Mouse (Mus musculus) neural tube, embryonic 10.5 days (tissue): ENCODE measurements around the gene Rxra.

Source experiments
- DNase-seq: peaks from one replicate; pipeline ENCODE4 v3.0.0-alpha.2; 2017; ENCODE audit warnings: low spot score; ENCODE audit errors: extremely low spot score

Rxra gene

DNA sequence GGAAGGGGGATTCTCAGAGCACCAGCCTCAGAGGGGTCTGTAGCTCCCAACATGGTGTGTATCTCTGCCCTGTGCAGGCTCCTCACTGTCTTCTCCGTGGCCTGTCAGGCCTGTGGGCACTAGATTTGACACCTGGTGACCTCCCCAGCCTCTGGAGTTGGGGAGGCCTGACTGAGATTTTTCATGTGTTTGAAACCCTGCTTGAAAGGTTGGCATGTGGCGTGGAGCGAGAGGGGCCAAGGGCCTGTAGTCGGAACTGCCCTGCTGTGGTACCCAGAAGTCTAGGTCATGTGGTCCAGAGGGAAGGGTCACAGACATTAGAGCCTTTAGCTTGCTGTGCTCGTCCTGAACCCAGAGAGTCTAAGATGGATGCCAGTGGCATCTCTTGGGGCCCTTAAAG lies 60.6 kb downstream of the Rxra start:
- DNase-seq: no peak

GRCm38 (mm10) chr2:27738396-27738795 lies 62.2 kb downstream of the Rxra start:
- DNase-seq: no peak

GRCm38 (mm10) chr2:27740091-27740608 lies 63.9 kb downstream of the Rxra start:
- peak; percentile 86 for DNase-seq

DNA sequence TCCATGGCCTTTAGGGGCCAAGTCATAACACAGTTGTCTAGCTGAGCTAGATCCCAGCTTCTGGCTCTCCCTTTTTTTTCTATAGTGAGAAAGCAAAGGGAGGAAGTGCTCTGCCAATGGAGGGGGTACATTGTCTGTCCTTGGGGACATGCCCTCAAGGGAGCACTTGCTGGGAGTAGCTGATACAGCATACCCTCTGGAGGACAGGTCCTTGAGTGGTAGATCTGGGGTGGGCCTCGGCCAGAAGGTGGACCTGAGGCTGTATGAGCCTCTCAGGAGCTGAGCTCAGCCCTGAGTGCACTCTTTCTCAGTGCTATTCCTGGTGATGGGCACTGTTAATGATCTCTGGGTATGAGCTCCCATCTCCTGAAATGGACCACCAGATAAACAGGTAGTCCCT lies 66.9 kb downstream of the Rxra start:
- DNase-seq: no peak

- no peak for DNase-seq
These were observed 67.8 kb downstream of the Rxra start for GRCm38 (mm10) chr2:27743863-27744611.

DNA sequence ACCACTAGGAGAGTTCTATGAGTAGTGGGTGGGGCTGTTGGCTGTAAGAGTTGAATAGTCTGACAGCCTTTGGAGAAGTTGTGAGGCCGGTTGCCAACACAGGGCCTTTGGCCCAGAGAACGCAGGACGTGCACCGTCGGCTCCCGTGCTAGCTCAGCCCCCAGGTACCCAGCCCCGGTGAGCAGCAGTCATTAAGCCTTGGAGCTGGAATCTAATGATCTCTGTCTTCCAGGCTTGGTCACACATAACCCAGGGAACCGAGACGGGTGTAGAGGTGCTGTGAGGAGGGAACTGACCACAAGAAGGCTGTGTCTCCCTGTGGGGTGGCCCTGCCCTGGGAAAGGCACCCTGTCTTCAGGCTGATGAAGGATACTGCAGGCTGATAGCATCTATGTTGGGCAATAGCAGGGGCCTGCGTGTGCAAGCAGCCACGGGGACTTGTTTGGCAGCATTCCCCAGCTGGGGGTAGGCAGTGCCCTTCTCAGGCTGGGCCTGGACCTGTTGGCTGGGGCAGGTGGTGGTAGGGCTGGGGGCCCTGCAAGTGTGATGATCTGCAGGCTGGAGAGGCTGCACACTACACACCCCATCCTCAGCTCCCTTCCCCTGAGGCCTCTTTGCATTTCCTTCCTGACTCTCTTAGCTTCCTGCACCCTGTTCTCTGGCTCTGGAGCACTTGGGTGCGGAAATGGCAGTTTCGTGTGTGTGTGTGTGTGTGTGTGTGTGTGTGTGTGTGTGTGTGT lies 68.5 kb downstream of the Rxra start:
- DNase-seq: no peak

GRCm38 (mm10) chr2:27745673-27746620 lies 69.7 kb downstream of the Rxra start:
- DNase-seq: no peak

GRCm38 (mm10) chr2:27746854-27747253 lies 70.6 kb downstream of the Rxra start:
- DNase-seq: no peak

- no peak for DNase-seq
These were observed 72.7 kb downstream of the Rxra start for GRCm38 (mm10) chr2:27748984-27749383.

DNA sequence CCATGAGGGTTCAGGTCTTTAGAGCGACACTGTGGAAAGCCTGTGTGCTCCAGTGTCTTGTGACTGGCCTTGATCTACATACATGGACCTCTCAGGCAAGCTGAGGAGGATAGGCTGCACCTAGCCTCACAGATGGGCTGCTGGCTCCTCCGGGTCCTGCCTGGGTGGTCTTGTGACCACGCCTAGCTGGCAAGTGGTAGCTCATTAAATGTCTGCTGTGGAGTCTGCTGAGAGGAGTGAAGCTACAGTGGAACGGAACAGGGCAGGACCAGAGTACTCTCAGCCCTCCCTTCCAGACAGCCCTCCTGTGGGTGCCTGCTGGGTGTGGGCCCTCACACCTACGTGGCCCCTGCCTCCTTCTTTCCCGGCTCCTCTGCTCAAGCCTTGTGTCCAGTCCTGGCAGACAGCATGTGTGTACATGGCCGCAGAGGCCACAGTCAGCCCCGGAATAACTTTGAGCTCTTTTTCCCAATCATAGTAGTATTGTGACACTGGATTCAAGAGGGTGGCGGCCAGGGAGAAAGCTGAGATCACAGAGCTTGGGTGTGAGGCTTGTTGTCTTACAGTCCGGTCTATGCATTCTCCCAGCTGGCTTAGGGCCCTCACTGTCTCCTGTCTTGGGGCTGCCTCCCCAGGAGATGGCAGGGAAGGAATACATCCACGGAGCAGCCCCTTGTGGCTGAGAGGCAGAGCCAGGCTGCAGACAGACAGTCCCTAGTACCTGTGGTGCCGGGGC lies 74.3 kb downstream of the Rxra start:
- DNase-seq: no peak

- DNase-seq: no peak
These were observed 74.9 kb downstream of the Rxra start for GRCm38 (mm10) chr2:27751135-27751519.

DNA sequence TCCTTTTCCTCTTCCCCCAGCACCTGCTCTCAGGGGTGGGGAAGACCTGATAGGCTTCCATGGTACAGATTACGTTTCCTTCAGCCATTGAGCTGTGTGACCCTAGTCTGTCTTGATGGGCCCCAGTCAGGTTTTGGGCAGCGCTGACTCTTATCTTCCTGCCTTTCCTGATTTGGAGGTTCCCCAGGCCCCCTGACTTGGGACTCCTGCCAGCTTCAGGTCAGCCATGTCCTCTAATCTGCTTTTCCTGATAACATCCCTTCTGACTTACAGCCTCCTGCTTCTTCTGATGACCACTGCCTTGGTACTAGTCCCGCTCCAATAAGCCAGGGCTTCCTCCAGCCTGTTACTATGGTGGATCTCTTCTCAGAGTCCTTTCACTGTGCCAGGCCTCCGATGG lies 75.6 kb downstream of the Rxra start:
- DNase-seq: no peak

DNA sequence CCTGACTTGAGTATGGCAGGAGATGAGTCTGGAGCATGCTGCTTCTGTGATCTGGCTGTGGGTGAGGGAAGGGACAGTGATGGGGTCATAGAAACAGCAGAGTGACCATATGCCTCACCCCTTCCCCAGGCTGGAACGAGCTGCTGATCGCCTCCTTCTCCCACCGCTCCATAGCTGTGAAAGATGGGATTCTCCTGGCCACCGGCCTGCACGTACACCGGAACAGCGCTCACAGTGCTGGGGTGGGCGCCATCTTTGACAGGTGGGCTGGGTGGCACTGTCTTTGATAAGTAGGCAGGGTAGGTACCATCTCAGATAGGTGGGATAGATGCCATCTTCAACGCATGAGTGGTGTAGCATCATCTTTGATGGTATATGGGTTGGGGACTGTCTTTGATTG lies 77.9 kb downstream of the Rxra start:
- no peak for DNase-seq

- no peak for DNase-seq
These were observed 79.9 kb downstream of the Rxra start for GRCm38 (mm10) chr2:27755986-27756641.

- no peak for DNase-seq
These were observed 82.4 kb downstream of the Rxra start for GRCm38 (mm10) chr2:27758414-27759301.

GRCm38 (mm10) chr2:27759431-27759830 lies 83.2 kb downstream of the Rxra start:
- no peak for DNase-seq

DNA sequence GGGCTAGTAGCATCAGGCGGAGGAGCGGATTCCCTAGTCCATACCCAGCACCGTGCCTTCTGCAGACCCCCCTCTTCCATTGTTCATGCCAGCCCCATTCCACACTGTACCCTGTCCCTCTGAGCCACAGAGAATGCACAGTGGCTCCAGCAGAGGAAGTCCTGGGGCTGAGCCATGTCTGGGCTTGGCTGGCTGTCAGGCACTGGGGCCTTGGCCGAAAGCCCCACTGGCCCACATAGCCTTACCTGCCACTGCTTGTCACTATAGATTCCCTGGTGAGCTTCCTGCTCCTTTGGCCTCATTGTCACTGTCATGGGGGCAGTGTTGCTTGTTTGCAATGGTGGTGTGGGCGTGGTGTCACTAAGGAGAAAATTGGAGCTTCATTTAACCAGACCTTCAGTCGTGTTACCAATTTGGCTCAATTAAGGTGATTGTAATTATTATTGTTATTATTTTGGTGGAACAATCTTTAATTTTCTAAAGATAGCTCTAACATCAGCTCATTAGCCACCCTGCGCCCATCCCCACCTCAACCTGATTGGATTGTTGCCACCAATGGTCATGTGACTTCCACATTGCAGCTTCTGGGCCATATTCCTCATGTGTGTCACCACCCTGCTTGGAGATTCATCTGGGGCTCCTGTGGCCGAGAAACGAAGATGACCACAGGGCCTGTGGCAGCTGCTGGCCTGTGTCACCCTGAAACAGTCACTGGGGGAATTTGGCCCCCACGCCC lies 85.2 kb downstream of the Rxra start:
- DNase-seq: no peak

DNA sequence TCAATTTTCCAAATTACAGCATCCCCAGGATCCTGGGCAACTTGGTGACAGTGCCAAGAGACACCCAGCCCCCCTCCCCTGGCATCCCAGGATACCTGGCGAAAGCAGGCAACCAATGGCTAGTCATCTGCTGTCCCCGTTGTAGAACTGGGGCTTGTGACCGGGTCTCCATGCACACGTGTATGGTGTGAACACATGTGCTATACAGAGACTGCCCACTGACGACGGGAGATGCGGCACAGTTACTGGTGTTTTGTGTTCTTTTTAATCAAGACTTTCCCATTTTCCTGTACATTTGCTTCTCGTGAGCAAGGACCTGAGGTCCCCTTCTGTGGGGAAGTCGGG lies 85.7 kb downstream of the Rxra start:
- DNase-seq: no peak

DNA sequence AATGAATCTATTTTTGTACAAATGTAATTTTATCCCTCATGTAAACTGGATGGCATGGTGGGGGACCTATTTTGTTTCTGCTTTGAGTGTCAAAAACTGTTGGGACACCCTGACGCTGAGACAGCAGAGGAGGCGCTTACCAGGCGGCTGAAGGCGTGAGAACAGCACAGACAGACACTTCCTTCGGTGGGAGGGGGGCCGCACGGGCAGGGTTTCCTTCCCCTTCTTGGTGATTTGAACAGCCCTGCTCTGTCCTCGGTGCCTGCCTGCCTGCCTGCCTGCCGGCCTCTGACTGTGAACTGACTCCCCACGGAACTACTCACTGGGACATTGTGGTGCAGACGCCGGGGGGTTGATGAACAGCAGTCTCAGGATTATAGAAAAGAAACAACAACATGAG lies 86.3 kb downstream of the Rxra start:
- no peak for DNase-seq
